Mouse (Mus musculus): ENCODE measurements around the gene Pla2g2d. TPM values are rescaled to one million over a fixed set of nuclear protein-coding genes. Genes with fewer than 3 reads are reported as not detected.

Pla2g2d gene
- polyA plus RNA-seq, 1 experiment from 2014 or later = not detected

GRCm38 (mm10) chr4:138785721-138786120, 10.2 kb downstream of the Pla2g2d start:
- no peaks in the 10 kb centered on the region for H3K36me3 ChIP-seq
- WGBS = 54% methylated on average over 4 of the region's 4 CpGs

GRCm38 (mm10) chr4:138786141-138786540, 10.6 kb downstream of the Pla2g2d start:
- Histone ChIP-seq H3K36me3 (no peaks in the 10 kb centered on the region), H3K4me3 (no peak overlapping the region), H3K27me3 (no peaks in the 10 kb centered on the region; the same call in 1 of the 2 replicates), H3K9ac (no peak overlapping the region), H3K27ac (no peak overlapping the region), H3K4me1 (no peaks in the 10 kb centered on the region), H3K4me2 (no peak overlapping the region), H3K9me3 (no peaks in the 10 kb centered on the region)
- no peak for ATAC-seq (ENCODE audit: borderline replicate concordance, extremely low read depth, low FRiP score, low TSS enrichment)
- WGBS = 38% methylated on average over 4 of the region's 4 CpGs

More at GRCm38 (mm10) chr4:138785721-138786120, 10.2 kb downstream of the Pla2g2d start:
- H3K4me1 ChIP-seq = no peaks in the 10 kb centered on the region
- no peak for ATAC-seq (ENCODE audit: borderline replicate concordance, extremely low read depth, low FRiP score, low TSS enrichment)
- no peak overlapping the region for H3K4me2 ChIP-seq
- H3K27me3 ChIP-seq = no peaks in the 10 kb centered on the region; the same call in 1 of the 2 replicates
- H3K4me3 ChIP-seq = no peak overlapping the region
- H3K9me3 ChIP-seq = no peaks in the 10 kb centered on the region
- no peak overlapping the region for H3K27ac ChIP-seq
- no peak overlapping the region for H3K9ac ChIP-seq

GRCm38 (mm10) chr4:138788381-138788780, 12.8 kb downstream of the Pla2g2d start:
- Histone ChIP-seq H3K36me3 (no peaks in the 10 kb centered on the region), H3K27me3 (no peaks in the 10 kb centered on the region; the same call in 1 of the 2 replicates), H3K9me3 (no peaks in the 10 kb centered on the region), H3K9ac (no peak overlapping the region), H3K4me3 (no peak overlapping the region), H3K4me2 (no peak overlapping the region), H3K4me1 (peaks cover 12% of the 10 kb centered on the region; the same call in 1 of the 2 replicates), H3K27ac (no peak overlapping the region)
- no peak for ATAC-seq (ENCODE audit: borderline replicate concordance, extremely low read depth, low FRiP score, low TSS enrichment)
- 69% methylated on average over 4 of the region's 4 CpGs for WGBS

GRCm38 (mm10) chr4:138791452-138791851, 15.9 kb downstream of the Pla2g2d start:
- Histone ChIP-seq H3K27ac (no peak overlapping the region), H3K36me3 (no peaks in the 10 kb centered on the region), H3K4me3 (no peak overlapping the region), H3K27me3 (no peaks in the 10 kb centered on the region; the same call in 1 of the 2 replicates), H3K9ac (no peak overlapping the region), H3K4me2 (no peak overlapping the region), H3K9me3 (no peaks in the 10 kb centered on the region), H3K4me1 (peaks cover 13% of the 10 kb centered on the region; the same call in 1 of the 2 replicates)
- no peak for ATAC-seq (ENCODE audit: borderline replicate concordance, extremely low read depth, low FRiP score, low TSS enrichment)
- 35% methylated on average over 6 of the region's 6 CpGs for WGBS

- ATAC-seq (ENCODE audit: borderline replicate concordance, extremely low read depth, low FRiP score, low TSS enrichment) = no peak
- H3K4me1 ChIP-seq = peaks cover 19% of the 10 kb centered on the region; the same call in 1 of the 2 replicates
- H3K4me3 ChIP-seq = no peak overlapping the region
- no peaks in the 10 kb centered on the region for H3K36me3 ChIP-seq
- H3K4me2 ChIP-seq = no peak overlapping the region
- no peaks in the 10 kb centered on the region; the same call in 1 of the 2 replicates for H3K27me3 ChIP-seq
- H3K9ac ChIP-seq = no peak overlapping the region
- WGBS = 15% methylated on average over 9 of the region's 9 CpGs
- no peaks in the 10 kb centered on the region for H3K9me3 ChIP-seq
- H3K27ac ChIP-seq = 0 out of 2 replicates have a peak overlapping the region, but pooled peaks have one; percentile 5
These were observed 17.1 kb downstream of the Pla2g2d start for GRCm38 (mm10) chr4:138792599-138792998.

- no peak overlapping the region for H3K4me3 ChIP-seq
- no peaks in the 10 kb centered on the region; the same call in 1 of the 2 replicates for H3K27me3 ChIP-seq
- H3K9me3 ChIP-seq = no peaks in the 10 kb centered on the region
- H3K4me2 ChIP-seq = no peak overlapping the region
- no peak overlapping the region for H3K27ac ChIP-seq
- ATAC-seq (ENCODE audit: borderline replicate concordance, extremely low read depth, low FRiP score, low TSS enrichment) = no peak
- no peaks in the 10 kb centered on the region for H3K36me3 ChIP-seq
- no peak overlapping the region for H3K9ac ChIP-seq
- WGBS = 48% methylated on average over 2 of the region's 2 CpGs
- H3K4me1 ChIP-seq = peaks cover 19% of the 10 kb centered on the region; the same call in 1 of the 2 replicates
These were observed 17.7 kb downstream of the Pla2g2d start for GRCm38 (mm10) chr4:138793276-138793675.

GRCm38 (mm10) chr4:138794344-138794743, 18.8 kb downstream of the Pla2g2d start:
- Histone ChIP-seq H3K36me3 (no peaks in the 10 kb centered on the region), H3K27ac (no peak overlapping the region), H3K4me1 (peaks cover 19% of the 10 kb centered on the region; the same call in 1 of the 2 replicates), H3K4me2 (no peak overlapping the region), H3K27me3 (no peaks in the 10 kb centered on the region), H3K4me3 (no peak overlapping the region), H3K9ac (no peak overlapping the region), H3K9me3 (no peaks in the 10 kb centered on the region)
- 90% methylated on average over 6 of the region's 6 CpGs for WGBS
- no peak for ATAC-seq (ENCODE audit: borderline replicate concordance, extremely low read depth, low FRiP score, low TSS enrichment)

- ATAC-seq (ENCODE audit: borderline replicate concordance, extremely low read depth, low FRiP score, low TSS enrichment) = no peak
- no peak overlapping the region for H3K4me2 ChIP-seq
- WGBS = 20% methylated on average over 6 of the region's 6 CpGs
- no peaks in the 10 kb centered on the region for H3K27me3 ChIP-seq
- no peaks in the 10 kb centered on the region for H3K36me3 ChIP-seq
- no peaks in the 10 kb centered on the region for H3K9me3 ChIP-seq
- peaks cover 27% of the 10 kb centered on the region for H3K4me1 ChIP-seq
- no peak overlapping the region for H3K9ac ChIP-seq
- no peak overlapping the region for H3K27ac ChIP-seq
- H3K4me3 ChIP-seq = no peak overlapping the region
These were observed 21.1 kb downstream of the Pla2g2d start for GRCm38 (mm10) chr4:138796513-138797216.

GRCm38 (mm10) chr4:138797217-138797570, 21.7 kb downstream of the Pla2g2d start:
- no peak overlapping the region for H3K9ac ChIP-seq
- H3K4me2 ChIP-seq = no peak overlapping the region
- no peak for ATAC-seq (ENCODE audit: borderline replicate concordance, extremely low read depth, low FRiP score, low TSS enrichment)
- no peaks in the 10 kb centered on the region for H3K36me3 ChIP-seq
- no peaks in the 10 kb centered on the region for H3K27me3 ChIP-seq
- no peaks in the 10 kb centered on the region for H3K9me3 ChIP-seq
- H3K27ac ChIP-seq = no peak overlapping the region
- H3K4me1 ChIP-seq = peaks cover 21% of the 10 kb centered on the region
- H3K4me3 ChIP-seq = no peak overlapping the region
- WGBS = 54% methylated on average over 4 of the region's 4 CpGs

GRCm38 (mm10) chr4:138800134-138800744, 24.7 kb downstream of the Pla2g2d start:
- peak; percentile 43; the same call in 1 of the 2 replicates for ATAC-seq (ENCODE audit: borderline replicate concordance, extremely low read depth, low FRiP score, low TSS enrichment)
- Histone ChIP-seq H3K9ac (no peak overlapping the region), H3K4me2 (no peak overlapping the region), H3K9me3 (no peaks in the 10 kb centered on the region), H3K4me1 (peaks cover 18% of the 10 kb centered on the region), H3K4me3 (no peak overlapping the region), H3K27ac (no peak overlapping the region), H3K27me3 (no peaks in the 10 kb centered on the region), H3K36me3 (no peaks in the 10 kb centered on the region)
- 49% methylated on average over 12 of the region's 12 CpGs for WGBS

GRCm38 (mm10) chr4:138801631-138802030, 26.1 kb downstream of the Pla2g2d start:
- no peak overlapping the region for H3K4me2 ChIP-seq
- H3K36me3 ChIP-seq = no peaks in the 10 kb centered on the region
- no peak overlapping the region for H3K4me3 ChIP-seq
- 78% methylated on average over 4 of the region's 4 CpGs for WGBS
- H3K9ac ChIP-seq = no peak overlapping the region
- ATAC-seq (ENCODE audit: borderline replicate concordance, extremely low read depth, low FRiP score, low TSS enrichment) = no peak
- 0 out of 2 replicates have a peak, but pooled peaks cover 1% of the 10 kb centered on the region for H3K27me3 ChIP-seq
- peaks cover 16% of the 10 kb centered on the region for H3K4me1 ChIP-seq
- H3K9me3 ChIP-seq = no peaks in the 10 kb centered on the region
- no peak overlapping the region for H3K27ac ChIP-seq

GRCm38 (mm10) chr4:138802917-138803316, 27.4 kb downstream of the Pla2g2d start:
- Histone ChIP-seq H3K9ac (no peak overlapping the region), H3K27me3 (0 out of 2 replicates have a peak, but pooled peaks cover 5% of the 10 kb centered on the region), H3K36me3 (no peaks in the 10 kb centered on the region), H3K4me3 (no peak overlapping the region), H3K9me3 (no peaks in the 10 kb centered on the region), H3K27ac (no peak overlapping the region), H3K4me1 (peaks cover 19% of the 10 kb centered on the region), H3K4me2 (no peak overlapping the region)
- 80% methylated on average over 11 of the region's 11 CpGs for WGBS
- ATAC-seq (ENCODE audit: borderline replicate concordance, extremely low read depth, low FRiP score, low TSS enrichment) = no peak
